Mouse (Mus musculus) lung, embryonic 14.5 days (tissue): ENCODE results near the gene Usp3. TPM values are rescaled to one million over a fixed set of nuclear protein-coding genes. Genes with fewer than 3 reads are reported as not detected.

Experiments
- ATAC-seq: fragments of 200-750 bp; cut with Nextera tagmentation; 2 replicates; pipeline ENCODE4 v1.8.0; 2017; ENCODE audit warnings: mild to moderate bottlenecking, moderate TSS enrichment, moderate library complexity; ENCODE audit not compliant: insufficient read depth
- DNase-seq: peaks from one replicate; pipeline ENCODE4 v3.0.0-alpha.2; 2015
- H3K27ac ChIP-seq: fragments of 300-500 bp; sonication (generic); 2 replicates; pipeline ENCODE4 v1.5.1; 2014; ENCODE audit warnings: low read depth, mild to moderate bottlenecking, moderate library complexity
- H3K27me3 ChIP-seq: fragments of 300-500 bp; sonication (generic); 2 replicates; pipeline ENCODE4 v1.6.1; 2014; ENCODE audit warnings: low read length, control low read depth; ENCODE audit not compliant: insufficient read depth
- H3K36me3 ChIP-seq: fragments of 300-500 bp; sonication (generic); 2 replicates; pipeline ENCODE4 v1.6.1; 2014; ENCODE audit warnings: control low read depth; ENCODE audit not compliant: insufficient read depth
- H3K4me1 ChIP-seq: fragments of 300-500 bp; sonication (generic); 2 replicates; pipeline ENCODE4 v1.6.1; 2014; ENCODE audit warnings: antibody characterized with exemption, control low read depth; ENCODE audit not compliant: insufficient read depth
- H3K4me2 ChIP-seq: fragments of 300-500 bp; sonication (generic); 2 replicates; pipeline ENCODE4 v1.6.1; 2014; ENCODE audit warnings: mild to moderate bottlenecking
- H3K4me3 ChIP-seq: fragments of 300-500 bp; sonication (generic); 2 replicates; pipeline ENCODE4 v1.5.1; 2014; ENCODE audit warnings: low read depth, low read length
- H3K9ac ChIP-seq: fragments of 300-500 bp; sonication (generic); 2 replicates; pipeline ENCODE4 v1.6.1; 2014
- H3K9me3 ChIP-seq: fragments of 300-500 bp; sonication (generic); 2 replicates; pipeline ENCODE4 v1.6.1; 2016; ENCODE audit warnings: low read depth, low read length, control low read depth
- CTCF ChIP-seq: IDR thresholded peaks from 2 replicates; pipeline ENCODE4 v1.5.1; 2016; ENCODE audit warnings: antibody characterized with exemption, low read depth
- WGBS: fragments of 180-500 bp; shearing (Covaris S2); extraction: QIAGEN DNeasy Blood & Tissue Kit; methylation state at CpG from one replicate; pipeline ENCODE4 v1.1.7; 2014; 5-methylcytosine and 5-hydroxymethylcytosine counted together
- polyA plus RNA-seq: library from polyadenylated mRNA; unstranded; fragments of >200 nt; fragmentation: Nextera tagmentation; extraction: Ambion mirVana; gene quantifications from 2 replicates; pipeline ENCODE4 v1.2.1, GENCODE M21; 2014

The Usp3 gene
- polyA plus RNA-seq, 1 experiment from 2014 or later = 73.9 TPM

GRCm38 (mm10) chr9:66603907-66604306 is 11.0 kb upstream of the Usp3 start:
- Histone ChIP-seq H3K4me3 (no peak overlapping the region), H3K9me3 (no peaks in the 10 kb centered on the region)

GRCm38 (mm10) chr9:66601006-66601405 is 8.1 kb upstream of the Usp3 start:
- WGBS = 47% methylated on average over 2 of the region's 2 CpGs
- Histone ChIP-seq H3K36me3 (no peaks in the 10 kb centered on the region), H3K4me3 (no peak overlapping the region), H3K4me2 (no peak overlapping the region), H3K27ac (no peak overlapping the region), H3K4me1 (peaks cover 4% of the 10 kb centered on the region), H3K27me3 (no peaks in the 10 kb centered on the region), H3K9ac (no peak overlapping the region), H3K9me3 (no peaks in the 10 kb centered on the region)
- ATAC-seq (no peak), DNase-seq (no peak)
- no peak for TF ChIP-seq CTCF

More at GRCm38 (mm10) chr9:66603907-66604306, 11.0 kb upstream of the Usp3 start:
- DNase-seq = no peak
- no peak for TF ChIP-seq CTCF
- H3K27ac ChIP-seq = no peak overlapping the region
- H3K27me3 ChIP-seq = no peaks in the 10 kb centered on the region
- peaks cover 4% of the 10 kb centered on the region for H3K4me1 ChIP-seq
- no peak for ATAC-seq
- H3K36me3 ChIP-seq = no peaks in the 10 kb centered on the region
- no peak overlapping the region for H3K4me2 ChIP-seq
- H3K9ac ChIP-seq = no peak overlapping the region
- WGBS = 72% methylated on average over 1 of the region's 1 CpGs

GRCm38 (mm10) chr9:66600551-66600950 is 7.6 kb upstream of the Usp3 start:
- no peak overlapping the region for H3K4me2 ChIP-seq
- no peak for TF ChIP-seq CTCF
- 80% methylated on average over 2 of the region's 2 CpGs for WGBS
- no peaks in the 10 kb centered on the region for H3K36me3 ChIP-seq
- no peaks in the 10 kb centered on the region for H3K9me3 ChIP-seq
- ATAC-seq = no peak
- no peak overlapping the region for H3K4me3 ChIP-seq
- H3K9ac ChIP-seq = no peak overlapping the region
- no peaks in the 10 kb centered on the region for H3K27me3 ChIP-seq
- DNase-seq = no peak
- H3K4me1 ChIP-seq = peaks cover 4% of the 10 kb centered on the region
- H3K27ac ChIP-seq = no peak overlapping the region

- TF ChIP-seq CTCF = no peak
- Histone ChIP-seq H3K9me3 (no peaks in the 10 kb centered on the region), H3K4me3 (no peak overlapping the region), H3K4me1 (peaks cover 4% of the 10 kb centered on the region), H3K4me2 (no peak overlapping the region), H3K27ac (no peak overlapping the region), H3K27me3 (no peaks in the 10 kb centered on the region), H3K9ac (no peak overlapping the region), H3K36me3 (no peaks in the 10 kb centered on the region)
- DNase-seq (peak; percentile 46), ATAC-seq (no peak)
- WGBS = 21% methylated on average over 4 of the region's 4 CpGs
Observed at GRCm38 (mm10) chr9:66599577-66599976, 6.6 kb upstream of the Usp3 start.

- Histone ChIP-seq H3K4me2 (no peak overlapping the region), H3K4me3 (no peak overlapping the region), H3K27ac (no peak overlapping the region), H3K9me3 (no peaks in the 10 kb centered on the region), H3K36me3 (no peaks in the 10 kb centered on the region), H3K27me3 (no peaks in the 10 kb centered on the region), H3K9ac (no peak overlapping the region), H3K4me1 (peaks cover 10% of the 10 kb centered on the region)
- DNase-seq = no peak
- no peak for ATAC-seq
- WGBS = 64% methylated on average over 5 of the region's 5 CpGs
- TF ChIP-seq CTCF = no peak
Observed at GRCm38 (mm10) chr9:66598636-66599035, 5.7 kb upstream of the Usp3 start.

GRCm38 (mm10) chr9:66597480-66598215 is 4.7 kb upstream of the Usp3 start:
- WGBS = 24% methylated on average over 7 of the region's 7 CpGs
- peaks cover 12% of the 10 kb centered on the region for H3K4me1 ChIP-seq

GRCm38 (mm10) chr9:66597076-66597475 is 4.1 kb upstream of the Usp3 start:
- Histone ChIP-seq H3K4me3 (no peak overlapping the region), H3K27me3 (no peaks in the 10 kb centered on the region), H3K4me2 (no peak overlapping the region), H3K9ac (no peak overlapping the region), H3K9me3 (no peaks in the 10 kb centered on the region), H3K27ac (no peak overlapping the region), H3K4me1 (peaks cover 12% of the 10 kb centered on the region), H3K36me3 (no peaks in the 10 kb centered on the region)
- no peak for TF ChIP-seq CTCF
- ATAC-seq = no peak
- WGBS = 19% methylated on average over 6 of the region's 6 CpGs
- DNase-seq = no peak

More at GRCm38 (mm10) chr9:66597480-66598215, 4.7 kb upstream of the Usp3 start:
- H3K4me3 ChIP-seq = no peak overlapping the region
- H3K27me3 ChIP-seq = no peaks in the 10 kb centered on the region
- no peak for ATAC-seq
- H3K27ac ChIP-seq = no peak overlapping the region
- no peak overlapping the region for H3K9ac ChIP-seq
- no peaks in the 10 kb centered on the region for H3K9me3 ChIP-seq
- no peaks in the 10 kb centered on the region for H3K36me3 ChIP-seq
- DNase-seq = no peak
- TF ChIP-seq CTCF = no peak
- no peak overlapping the region for H3K4me2 ChIP-seq
